Mouse (Mus musculus) heart, postnatal 0 days (tissue): ENCODE measurements at regions not wholly inside any gene's neighbourhood (a gene's known extent, or its start where the extent isn't known, plus 50 kb on each side); places are given as distances from the start of the nearest gene placed in this dataset.

Source experiments
- ATAC-seq: fragments of 200-750 bp; cut with Nextera tagmentation; 2 replicates; pipeline ENCODE4 v1.8.0; 2017; ENCODE audit warnings: low read depth, moderate number of reproducible peaks, moderate library complexity; ENCODE audit not compliant: insufficient read depth
- DNase-seq: peaks from one replicate; pipeline ENCODE4 v3.0.0-alpha.2; 2016; ENCODE audit warnings: low spot score
- H3K27ac ChIP-seq: fragments of 300-500 bp; sonication (generic); 2 replicates; pipeline ENCODE4 v1.5.1; 2014; ENCODE audit warnings: low read depth, mild to moderate bottlenecking
- H3K27me3 ChIP-seq: fragments of 300-500 bp; sonication (generic); 2 replicates; pipeline ENCODE4 v1.6.1; 2014; ENCODE audit warnings: low read length, mixed read lengths; ENCODE audit not compliant: control insufficient read depth, insufficient read depth
- H3K36me3 ChIP-seq: fragments of 300-500 bp; sonication (generic); replicated peaks from 2 replicates; pipeline ENCODE4 v1.6.1; 2014; ENCODE audit warnings: low read length, mixed read lengths; ENCODE audit not compliant: control insufficient read depth, insufficient read depth
- H3K4me1 ChIP-seq: fragments of 300-500 bp; sonication (generic); 2 replicates; pipeline ENCODE4 v1.6.1; 2014; ENCODE audit warnings: antibody characterized with exemption; ENCODE audit not compliant: control insufficient read depth, insufficient read depth
- H3K4me2 ChIP-seq: fragments of 300-500 bp; sonication (generic); 2 replicates; pipeline ENCODE4 v1.6.1; 2014; ENCODE audit warnings: low read depth, mild to moderate bottlenecking, low read length, moderate library complexity
- H3K4me3 ChIP-seq: fragments of 300-500 bp; sonication (generic); 2 replicates; pipeline ENCODE4 v1.5.1; 2014; ENCODE audit warnings: low read depth, low read length
- H3K9ac ChIP-seq: fragments of 300-500 bp; sonication (generic); replicated peaks from 2 replicates; pipeline ENCODE4 v1.6.1; 2014; ENCODE audit warnings: low read depth, low read length, mixed read lengths
- H3K9me3 ChIP-seq: fragments of 300-500 bp; sonication (generic); replicated peaks from 2 replicates; pipeline ENCODE4 v1.6.1; 2016; ENCODE audit warnings: low read length; ENCODE audit not compliant: control insufficient read depth
- CTCF ChIP-seq: IDR thresholded peaks from 2 replicates; pipeline ENCODE4 v1.5.1; 2016; ENCODE audit warnings: antibody characterized with exemption, control low read depth, low read depth
- EP300 ChIP-seq: IDR thresholded peaks from 2 replicates; pipeline ENCODE4 v1.6.1; 2016; ENCODE audit warnings: antibody characterized with exemption, low read depth
- WGBS: fragments of 180-500 bp; shearing (Covaris S2); extraction: QIAGEN DNeasy Blood & Tissue Kit; methylation state at CpG from one replicate; pipeline ENCODE4 v1.1.7; 2014; 5-methylcytosine and 5-hydroxymethylcytosine counted together

GRCm38 (mm10) chr3:18746898-18747297, 798.7 kb downstream of the Cypt12 start:
- Histone ChIP-seq H3K9ac (no peak overlapping the region), H3K27ac (no peak overlapping the region), H3K4me3 (no peak overlapping the region), H3K4me2 (no peak overlapping the region), H3K36me3 (no peaks in the 10 kb centered on the region), H3K27me3 (no peaks in the 10 kb centered on the region), H3K9me3 (no peaks in the 10 kb centered on the region), H3K4me1 (no peaks in the 10 kb centered on the region)
- TF ChIP-seq CTCF (no peak), EP300 (no peak)
- DNase-seq = no peak
- WGBS = 74% methylated on average over 2 of the region's 2 CpGs
- no peak for ATAC-seq

GRCm38 (mm10) chr3:18751660-18752259, 803.5 kb downstream of the Cypt12 start:
- no peak for ATAC-seq
- H3K27ac ChIP-seq = no peak overlapping the region
- no peaks in the 10 kb centered on the region for H3K36me3 ChIP-seq
- H3K4me2 ChIP-seq = no peak overlapping the region
- 80% methylated on average over 6 of the region's 6 CpGs for WGBS
- no peaks in the 10 kb centered on the region for H3K9me3 ChIP-seq
- H3K4me3 ChIP-seq = no peak overlapping the region
- no peak overlapping the region for H3K9ac ChIP-seq
- TF ChIP-seq CTCF = no peak
- no peak for TF ChIP-seq EP300
- no peaks in the 10 kb centered on the region for H3K27me3 ChIP-seq
- DNase-seq = no peak
- H3K4me1 ChIP-seq = no peaks in the 10 kb centered on the region

- H3K4me2 ChIP-seq = no peak overlapping the region
- no peaks in the 10 kb centered on the region for H3K9me3 ChIP-seq
- 77% methylated on average over 3 of the region's 3 CpGs for WGBS
- no peak for DNase-seq
- H3K4me3 ChIP-seq = no peak overlapping the region
- H3K27ac ChIP-seq = no peak overlapping the region
- no peaks in the 10 kb centered on the region for H3K27me3 ChIP-seq
- H3K36me3 ChIP-seq = no peaks in the 10 kb centered on the region
- no peak overlapping the region for H3K9ac ChIP-seq
- ATAC-seq = no peak
- TF ChIP-seq CTCF (no peak), EP300 (no peak)
- H3K4me1 ChIP-seq = no peaks in the 10 kb centered on the region
Measured at GRCm38 (mm10) chr3:18764301-18765078, 816.3 kb downstream of the Cypt12 start.

- no peak overlapping the region for H3K4me3 ChIP-seq
- WGBS = 48% methylated on average over 1 of the region's 1 CpGs
- DNase-seq = no peak
Measured at GRCm38 (mm10) chr3:18778481-18778880, 830.3 kb downstream of the Cypt12 start.

GRCm38 (mm10) chr3:18787531-18788176, 839.4 kb downstream of the Cypt12 start:
- TF ChIP-seq EP300 (no peak), CTCF (no peak)
- Histone ChIP-seq H3K27ac (no peak overlapping the region), H3K4me3 (no peak overlapping the region), H3K4me1 (no peaks in the 10 kb centered on the region), H3K9ac (no peak overlapping the region), H3K36me3 (no peaks in the 10 kb centered on the region), H3K9me3 (no peaks in the 10 kb centered on the region), H3K4me2 (no peak overlapping the region), H3K27me3 (no peaks in the 10 kb centered on the region)
- no peak for DNase-seq
- no peak for ATAC-seq
- WGBS = 46% methylated on average over 8 of the region's 8 CpGs

More at GRCm38 (mm10) chr3:18778481-18778880, 830.3 kb downstream of the Cypt12 start:
- H3K27me3 ChIP-seq = no peaks in the 10 kb centered on the region
- no peaks in the 10 kb centered on the region for H3K4me1 ChIP-seq
- H3K4me2 ChIP-seq = no peak overlapping the region
- no peak overlapping the region for H3K9ac ChIP-seq
- no peaks in the 10 kb centered on the region for H3K9me3 ChIP-seq
- no peak overlapping the region for H3K27ac ChIP-seq
- H3K36me3 ChIP-seq = no peaks in the 10 kb centered on the region
- no peak for ATAC-seq
- TF ChIP-seq CTCF (no peak), EP300 (no peak)
